Mouse (Mus musculus): Measurements from ENCODE around the gene Erfe. TPM values are rescaled to one million over a fixed set of nuclear protein-coding genes. Genes with fewer than 3 reads are reported as not detected.

The Erfe gene
- total and polyA plus RNA-seq, 3 experiments, result 0.78 to 2.1 (median 0.93) TPM

- DNase-seq (ENCODE audit: low spot score) (no peak), ATAC-seq (ENCODE audit: extremely low read depth, insufficient number of reproducible peaks, low FRiP score, poor library complexity, severe bottlenecking) (no peak)
- Histone ChIP-seq H3K27me3 (ENCODE audit: insufficient read depth, low read length) (peaks cover 41% of the 10 kb centered on the region), H3K36me3 (replicated peaks) (no peaks in the 10 kb centered on the region), H3K4me3 (ENCODE audit: low read depth, low read length) (no peak within 1 kb of the TSS), H3K9me3 (replicated peaks) (no peaks in the 10 kb centered on the region), H3K4me1 (ENCODE audit: insufficient read depth, low read depth, low read length) (no peaks in the 10 kb centered on the region)
- TF ChIP-seq POLR2AphosphoS5 (IDR thresholded peaks at IDR 0.05; ENCODE audit: insufficient replicate concordance, low read depth, low read length) (no peak), GATA1 (IDR thresholded peaks at IDR 0.05; ENCODE audit: borderline replicate concordance, low read length) (no peak), CTCF (IDR thresholded peaks at IDR 0.05; ENCODE audit: low read depth, low read length) (no peak), TAL1 (conservative IDR thresholded peaks at IDR 0.05; ENCODE audit: low read depth, low read length) (no peak), GATA2 (IDR thresholded peaks at IDR 0.05; ENCODE audit: borderline replicate concordance, low read depth, low read length) (no peak)
These were observed 15.4 kb upstream of the Erfe start, which contains the start of gene Klhl30 for GRCm38 (mm10) chr1:91350841-91351240. TSS of gene Klhl30 (plus strand) at chr1:91351016.

GRCm38 (mm10) chr1:91351249-91351648, 15.0 kb upstream of the Erfe start:
- no peaks in the 10 kb centered on the region for H3K4me1 ChIP-seq (ENCODE audit: insufficient read depth, low read depth, low read length)
- H3K4me3 ChIP-seq (ENCODE audit: low read depth, low read length), result no peak overlapping the region
- peaks cover 45% of the 10 kb centered on the region for H3K27me3 ChIP-seq (ENCODE audit: insufficient read depth, low read length)
- H3K36me3 ChIP-seq (replicated peaks), result no peaks in the 10 kb centered on the region
- H3K9me3 ChIP-seq (replicated peaks), result no peaks in the 10 kb centered on the region
- DNase-seq (ENCODE audit: low spot score) (no peak), ATAC-seq (ENCODE audit: extremely low read depth, insufficient number of reproducible peaks, low FRiP score, poor library complexity, severe bottlenecking) (no peak)
- TF ChIP-seq TAL1 (conservative IDR thresholded peaks at IDR 0.05; ENCODE audit: low read depth, low read length) (no peak), POLR2AphosphoS5 (IDR thresholded peaks at IDR 0.05; ENCODE audit: insufficient replicate concordance, low read depth, low read length) (no peak), CTCF (IDR thresholded peaks at IDR 0.05; ENCODE audit: low read depth, low read length) (no peak), GATA1 (IDR thresholded peaks at IDR 0.05; ENCODE audit: borderline replicate concordance, low read length) (no peak), GATA2 (IDR thresholded peaks at IDR 0.05; ENCODE audit: borderline replicate concordance, low read depth, low read length) (no peak)

DNA sequence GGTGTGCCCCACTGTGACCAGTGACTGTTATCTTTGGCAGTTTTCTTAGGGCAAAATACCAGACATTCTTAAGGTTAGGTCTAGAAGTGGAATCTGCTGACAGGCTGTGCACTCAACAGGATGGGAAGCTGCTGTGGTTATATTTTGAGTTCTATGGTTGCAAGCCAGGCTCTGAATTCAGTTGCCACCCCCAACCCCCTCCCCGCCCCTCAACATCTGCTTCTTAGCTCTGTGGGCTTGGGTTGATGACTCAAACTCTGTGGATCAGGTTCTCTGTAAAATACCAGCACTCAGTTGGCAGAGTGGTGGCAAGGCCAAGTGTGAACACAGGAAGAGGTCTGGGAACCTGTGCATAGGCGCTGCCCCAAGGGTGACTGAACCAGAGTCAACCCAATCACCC, 14.0 kb upstream of the Erfe start:
- peaks cover 46% of the 10 kb centered on the region for H3K27me3 ChIP-seq (ENCODE audit: insufficient read depth, low read length)
- no peak for DNase-seq (ENCODE audit: low spot score)
- no peaks in the 10 kb centered on the region for H3K36me3 ChIP-seq (replicated peaks)
- no peaks in the 10 kb centered on the region for H3K9me3 ChIP-seq (replicated peaks)
- no peak overlapping the region for H3K4me3 ChIP-seq (ENCODE audit: low read depth, low read length)
- TF ChIP-seq GATA1 (IDR thresholded peaks at IDR 0.05; ENCODE audit: borderline replicate concordance, low read length) (no peak), CTCF (IDR thresholded peaks at IDR 0.05; ENCODE audit: low read depth, low read length) (no peak), TAL1 (conservative IDR thresholded peaks at IDR 0.05; ENCODE audit: low read depth, low read length) (no peak), POLR2AphosphoS5 (IDR thresholded peaks at IDR 0.05; ENCODE audit: insufficient replicate concordance, low read depth, low read length) (no peak), GATA2 (IDR thresholded peaks at IDR 0.05; ENCODE audit: borderline replicate concordance, low read depth, low read length) (no peak)
- H3K4me1 ChIP-seq (ENCODE audit: insufficient read depth, low read depth, low read length), result no peaks in the 10 kb centered on the region
- ATAC-seq (ENCODE audit: extremely low read depth, insufficient number of reproducible peaks, low FRiP score, poor library complexity, severe bottlenecking), result no peak

DNA sequence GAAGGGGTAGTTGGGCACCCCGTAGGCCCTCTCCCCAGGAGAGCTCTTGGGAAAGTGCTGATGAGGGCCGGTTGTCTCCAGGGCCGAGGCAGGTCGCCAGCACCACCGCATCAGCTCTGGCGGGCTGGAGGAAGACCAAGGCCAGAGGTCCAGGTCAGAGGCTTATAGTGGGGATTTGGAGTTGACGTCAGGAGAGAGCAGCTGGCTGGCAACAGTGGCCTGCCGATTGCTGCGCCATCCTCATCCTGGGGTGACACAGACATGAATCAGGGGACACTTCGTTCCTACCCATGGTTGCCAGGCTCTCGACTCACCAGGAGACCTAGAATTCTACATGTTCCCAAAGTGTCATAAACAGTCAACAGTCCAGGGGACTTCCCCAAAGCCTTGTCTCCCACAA, 10.1 kb upstream of the Erfe start:
- TF ChIP-seq POLR2AphosphoS5 (IDR thresholded peaks at IDR 0.05; ENCODE audit: insufficient replicate concordance, low read depth, low read length) (no peak), CTCF (IDR thresholded peaks at IDR 0.05; ENCODE audit: low read depth, low read length) (no peak), GATA1 (IDR thresholded peaks at IDR 0.05; ENCODE audit: borderline replicate concordance, low read length) (no peak), TAL1 (conservative IDR thresholded peaks at IDR 0.05; ENCODE audit: low read depth, low read length) (no peak), GATA2 (IDR thresholded peaks at IDR 0.05; ENCODE audit: borderline replicate concordance, low read depth, low read length) (no peak)
- Histone ChIP-seq H3K4me3 (ENCODE audit: low read depth, low read length) (no peak overlapping the region), H3K4me1 (ENCODE audit: insufficient read depth, low read depth, low read length) (no peaks in the 10 kb centered on the region), H3K27me3 (ENCODE audit: insufficient read depth, low read length) (peaks cover 56% of the 10 kb centered on the region), H3K9me3 (replicated peaks) (no peaks in the 10 kb centered on the region), H3K36me3 (replicated peaks) (no peaks in the 10 kb centered on the region)
- no peak for ATAC-seq (ENCODE audit: extremely low read depth, insufficient number of reproducible peaks, low FRiP score, poor library complexity, severe bottlenecking)
- DNase-seq (ENCODE audit: low spot score), result no peak

DNA sequence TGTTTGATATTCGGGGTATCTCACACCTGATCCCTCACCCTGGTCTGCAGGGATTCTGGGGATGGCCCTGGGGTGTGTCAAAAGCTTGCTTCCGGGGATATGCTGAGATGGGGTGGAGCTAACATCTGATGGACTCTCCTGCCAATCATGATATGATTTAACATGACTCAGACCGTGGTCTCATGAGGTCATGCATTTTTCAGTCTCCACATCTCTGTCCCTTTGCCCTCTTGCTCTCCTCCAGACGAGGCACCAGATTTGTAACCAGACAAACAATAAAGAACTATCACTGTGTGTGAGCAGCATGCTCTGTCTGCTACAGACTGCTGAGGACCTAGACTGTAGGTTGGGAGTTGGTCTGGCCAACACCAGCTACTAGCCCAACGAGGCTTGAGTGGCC, 4.1 kb upstream of the Erfe start:
- no peaks in the 10 kb centered on the region for H3K36me3 ChIP-seq (replicated peaks)
- TF ChIP-seq TAL1 (conservative IDR thresholded peaks at IDR 0.05; ENCODE audit: low read depth, low read length) (no peak), POLR2AphosphoS5 (IDR thresholded peaks at IDR 0.05; ENCODE audit: insufficient replicate concordance, low read depth, low read length) (no peak), GATA1 (IDR thresholded peaks at IDR 0.05; ENCODE audit: borderline replicate concordance, low read length) (no peak), GATA2 (IDR thresholded peaks at IDR 0.05; ENCODE audit: borderline replicate concordance, low read depth, low read length) (no peak), CTCF (IDR thresholded peaks at IDR 0.05; ENCODE audit: low read depth, low read length) (no peak)
- ATAC-seq (ENCODE audit: extremely low read depth, insufficient number of reproducible peaks, low FRiP score, poor library complexity, severe bottlenecking), result no peak
- H3K9me3 ChIP-seq (replicated peaks), result no peaks in the 10 kb centered on the region
- no peak overlapping the region for H3K4me3 ChIP-seq (ENCODE audit: low read depth, low read length)
- peaks cover 62% of the 10 kb centered on the region for H3K27me3 ChIP-seq (ENCODE audit: insufficient read depth, low read length)
- H3K4me1 ChIP-seq (ENCODE audit: insufficient read depth, low read depth, low read length), result peaks cover 16% of the 10 kb centered on the region
- DNase-seq (ENCODE audit: low spot score), result no peak

- no peaks in the 10 kb centered on the region for H3K9me3 ChIP-seq (replicated peaks)
- no peak for ATAC-seq (ENCODE audit: extremely low read depth, insufficient number of reproducible peaks, low FRiP score, poor library complexity, severe bottlenecking)
- peaks cover 27% of the 10 kb centered on the region for H3K4me1 ChIP-seq (ENCODE audit: insufficient read depth, low read depth, low read length)
- no peak for TF ChIP-seq GATA2 (IDR thresholded peaks at IDR 0.05; ENCODE audit: borderline replicate concordance, low read depth, low read length)
- TF ChIP-seq POLR2AphosphoS5 (IDR thresholded peaks at IDR 0.05; ENCODE audit: insufficient replicate concordance, low read depth, low read length), result no peak
- no peak for TF ChIP-seq CTCF (IDR thresholded peaks at IDR 0.05; ENCODE audit: low read depth, low read length)
- TF ChIP-seq GATA1 (IDR thresholded peaks at IDR 0.05; ENCODE audit: borderline replicate concordance, low read length), result no peak
- no peak for TF ChIP-seq TAL1 (conservative IDR thresholded peaks at IDR 0.05; ENCODE audit: low read depth, low read length)
- no peak for DNase-seq (ENCODE audit: low spot score)
- peaks cover 38% of the 10 kb centered on the region for H3K27me3 ChIP-seq (ENCODE audit: insufficient read depth, low read length)
- H3K36me3 ChIP-seq (replicated peaks), result peaks cover 22% of the 10 kb centered on the region
- no peak overlapping the region for H3K4me3 ChIP-seq (ENCODE audit: low read depth, low read length)
These were observed 1.2 kb upstream of the Erfe start for GRCm38 (mm10) chr1:91364822-91365644.
